Mouse (Mus musculus) layer of hippocampus, adult 9-11 months (tissue): ENCODE results near the gene Bcl2l11.
A peak's percentile ranks its signal among the peaks of the same experiment; 100 is the strongest.
"Not testable (repeated sequence)": the region's sequence is repeated elsewhere in the genome, so short reads cannot be mapped to it uniquely, and the experiment has no call there.

ENCODE experiments used
- DNase-seq: peaks from one replicate; pipeline ENCODE4 v3.0.0; 2022

Bcl2l11 gene

GRCm38 (mm10) chr2:128125635-128126470, at the start of gene Bcl2l11:
Bcl2l11 (plus strand) TSS chr2:128126038.
- peak; percentile 90 for DNase-seq

- no peak for DNase-seq
Measured at GRCm38 (mm10) chr2:128076936-128077335, 48.9 kb upstream of the Bcl2l11 start.

GRCm38 (mm10) chr2:128078859-128079258, 47.0 kb upstream of the Bcl2l11 start:
- no peak for DNase-seq

- DNase-seq, result no peak
Measured at GRCm38 (mm10) chr2:128079316-128079715, 46.5 kb upstream of the Bcl2l11 start.

- no peak for DNase-seq
Measured at GRCm38 (mm10) chr2:128083844-128084243, 42.0 kb upstream of the Bcl2l11 start.

- DNase-seq, result no peak
Measured at GRCm38 (mm10) chr2:128084607-128085006, 41.2 kb upstream of the Bcl2l11 start.

- DNase-seq, result no peak
Measured at GRCm38 (mm10) chr2:128085481-128085880, 40.4 kb upstream of the Bcl2l11 start.

- no peak for DNase-seq
Measured at GRCm38 (mm10) chr2:128086301-128086886, 39.4 kb upstream of the Bcl2l11 start.

- no peak for DNase-seq
Measured at GRCm38 (mm10) chr2:128086996-128087526, 38.8 kb upstream of the Bcl2l11 start.

- no peak for DNase-seq
Measured at GRCm38 (mm10) chr2:128087798-128088545, 37.9 kb upstream of the Bcl2l11 start.

GRCm38 (mm10) chr2:128090283-128090885, 35.5 kb upstream of the Bcl2l11 start:
- DNase-seq, result no peak

GRCm38 (mm10) chr2:128091431-128092369, 34.1 kb upstream of the Bcl2l11 start:
- DNase-seq, result no peak

GRCm38 (mm10) chr2:128092451-128092850, 33.4 kb upstream of the Bcl2l11 start:
- DNase-seq, result no peak

GRCm38 (mm10) chr2:128094196-128094595, 31.6 kb upstream of the Bcl2l11 start:
- DNase-seq, result no peak

- DNase-seq, result no peak
Measured at GRCm38 (mm10) chr2:128094602-128095001, 31.2 kb upstream of the Bcl2l11 start.

- no peak for DNase-seq
Measured at GRCm38 (mm10) chr2:128095270-128095669, 30.6 kb upstream of the Bcl2l11 start.

GRCm38 (mm10) chr2:128096070-128096469, 29.8 kb upstream of the Bcl2l11 start:
- no peak for DNase-seq

GRCm38 (mm10) chr2:128098118-128098517, 27.7 kb upstream of the Bcl2l11 start:
- DNase-seq, result not testable (repeated sequence)

GRCm38 (mm10) chr2:128102086-128102485, 23.8 kb upstream of the Bcl2l11 start:
- no peak for DNase-seq

- DNase-seq, result no peak
Measured at GRCm38 (mm10) chr2:128104815-128105214, 21.0 kb upstream of the Bcl2l11 start.

- no peak for DNase-seq
Measured at GRCm38 (mm10) chr2:128105651-128106050, 20.2 kb upstream of the Bcl2l11 start.

GRCm38 (mm10) chr2:128111537-128111936, 14.3 kb upstream of the Bcl2l11 start:
- DNase-seq, result no peak
